Mouse (Mus musculus): ENCODE measurements around the gene Hist1h3i.
"Not testable (repeated sequence)": the region's sequence is repeated elsewhere in the genome, so short reads cannot be mapped to it uniquely, and the experiment has no call there.

DNA sequence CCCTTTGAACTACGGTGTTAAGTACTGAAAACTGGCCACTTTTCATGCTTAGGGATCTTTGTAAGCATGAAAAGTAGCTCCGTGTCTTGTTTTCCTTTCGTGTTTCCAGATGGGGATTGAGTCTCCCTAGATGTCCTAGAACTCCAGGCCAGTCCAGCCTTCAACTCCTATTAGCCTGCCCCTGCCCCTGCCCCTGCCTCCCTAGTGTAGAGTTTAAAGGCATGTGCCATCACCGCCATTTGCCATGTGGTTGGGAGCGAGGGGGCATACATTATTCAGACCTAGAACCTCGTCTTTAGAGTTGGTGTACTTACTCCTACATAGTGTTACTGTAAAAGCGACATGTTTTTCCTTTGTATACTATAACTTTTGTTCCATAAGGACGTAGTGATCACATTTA, 27.9 kb upstream of the Hist1h3i start:
- not testable (repeated sequence) for TF ChIP-seq CTCF (IDR thresholded peaks at IDR 0.05; ENCODE audit: borderline replicate concordance, insufficient read depth, low read length); POLR2A (IDR thresholded peaks at IDR 0.05; ENCODE audit: low read depth, low read length)
